Mouse (Mus musculus) stomach, postnatal 0 days (tissue): ENCODE data around the gene Atg9b.
A peak's percentile ranks its signal among the peaks of the same experiment; 100 is the strongest.

Experiments used
- CTCF ChIP-seq: IDR thresholded peaks from 2 replicates; pipeline ENCODE4 v1.5.1; 2016; ENCODE audit warnings: antibody characterized with exemption, low read depth, mild to moderate bottlenecking, moderate library complexity
- EP300 ChIP-seq: optimal IDR thresholded peaks from 2 replicates; pipeline ENCODE3; 2016; ENCODE audit warnings: antibody characterized with exemption

GRCm38 (mm10) chr5:24427285-24427633 lies 35.3 kb upstream of the Atg9b start:
- TF ChIP-seq CTCF, result 0 out of 2 replicates have a peak, but pooled peaks have one; percentile 9
- no peak for TF ChIP-seq EP300
